Mouse (Mus musculus): ENCODE data around the gene Ntf3.

DNA sequence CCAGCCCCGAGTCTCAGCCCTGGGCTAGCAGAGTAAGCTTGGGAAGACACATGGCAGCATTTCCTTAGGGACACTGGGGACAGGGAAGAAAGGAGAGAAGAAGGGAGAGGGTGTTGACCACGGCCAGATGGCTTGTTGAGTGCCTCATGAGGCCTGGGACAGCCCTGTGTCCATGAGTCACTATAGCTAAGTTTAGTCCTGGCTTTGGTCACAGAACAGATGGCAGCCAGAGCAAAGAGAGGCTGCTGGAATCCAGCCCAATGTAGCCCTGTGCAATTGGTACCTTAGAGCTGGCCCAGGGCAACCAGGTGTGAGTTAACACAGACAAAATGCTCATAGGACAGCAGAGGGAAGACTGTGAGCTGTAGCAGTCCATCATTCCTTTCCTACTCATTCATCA lies 33.2 kb upstream of the Ntf3 start:
- no peak for TF ChIP-seq CTCF (conservative IDR thresholded peaks at IDR 0.05; ENCODE audit: low read length)
- no peak for TF ChIP-seq POU5F1 (IDR thresholded peaks at IDR 0.05; ENCODE audit: borderline replicate concordance, low read length)
- TF ChIP-seq NANOG (IDR thresholded peaks at IDR 0.05; ENCODE audit: borderline replicate concordance, low read length), result no peak
